Mouse (Mus musculus) 416B (cell line): Measurements from ENCODE around the gene Hist1h1a.
"Not testable (repeated sequence)": the region's sequence is repeated elsewhere in the genome, so short reads cannot be mapped to it uniquely, and the experiment has no call there.

ENCODE experiments used
- DNase-seq: peaks from one replicate; pipeline ENCODE4 v3.0.0; 2011; ENCODE audit warnings: low read depth

Hist1h1a gene

GRCm38 (mm10) chr13:23763586-23764323 lies at the start of gene Hist1h1a:
Hist1h1a (plus strand) TSS chr13:23763666.
- DNase-seq, result peak; percentile 99

GRCm38 (mm10) chr13:23716261-23717042 lies 47.0 kb upstream of the Hist1h1a start:
- no peak for DNase-seq

GRCm38 (mm10) chr13:23717176-23717575 lies 46.3 kb upstream of the Hist1h1a start:
- no peak for DNase-seq

- not testable (repeated sequence) for DNase-seq
Observed at GRCm38 (mm10) chr13:23717593-23718245, 45.7 kb upstream of the Hist1h1a start.

GRCm38 (mm10) chr13:23724239-23724638 lies 39.2 kb upstream of the Hist1h1a start:
- no peak for DNase-seq

- no peak for DNase-seq
Observed at GRCm38 (mm10) chr13:23725213-23725612, 38.3 kb upstream of the Hist1h1a start.

GRCm38 (mm10) chr13:23728472-23729191 lies 34.8 kb upstream of the Hist1h1a start:
- DNase-seq, result no peak

GRCm38 (mm10) chr13:23729192-23729525 lies 34.3 kb upstream of the Hist1h1a start:
- DNase-seq, result no peak

- no peak for DNase-seq
Observed at GRCm38 (mm10) chr13:23729706-23730105, 33.8 kb upstream of the Hist1h1a start.

GRCm38 (mm10) chr13:23730479-23730878 lies 33.0 kb upstream of the Hist1h1a start:
- no peak for DNase-seq

- DNase-seq, result peak; percentile 81
Observed at GRCm38 (mm10) chr13:23732156-23732804, 31.2 kb upstream of the Hist1h1a start.

- DNase-seq, result no peak
Observed at GRCm38 (mm10) chr13:23737091-23737490, 26.4 kb upstream of the Hist1h1a start.

- DNase-seq, result peak; percentile 77
Observed at GRCm38 (mm10) chr13:23738041-23738440, 25.4 kb upstream of the Hist1h1a start.

- peak; percentile 98 for DNase-seq
Observed at GRCm38 (mm10) chr13:23738677-23739068, 24.8 kb upstream of the Hist1h1a start, which contains the start of gene Hist1h1c. Hist1h1c (plus strand) TSS chr13:23738808.

GRCm38 (mm10) chr13:23739069-23739921 lies 24.2 kb upstream of the Hist1h1a start:
- DNase-seq, result peak; percentile 99

- no peak for DNase-seq
Observed at GRCm38 (mm10) chr13:23739922-23740252, 23.6 kb upstream of the Hist1h1a start.

GRCm38 (mm10) chr13:23740256-23740840 lies 23.1 kb upstream of the Hist1h1a start:
- DNase-seq, result no peak

- DNase-seq, result peak; percentile 71
Observed at GRCm38 (mm10) chr13:23740910-23741309, 22.6 kb upstream of the Hist1h1a start.

GRCm38 (mm10) chr13:23742007-23742406 lies 21.5 kb upstream of the Hist1h1a start:
- peak; percentile 57 for DNase-seq

- DNase-seq, result peak; percentile 32
Observed at GRCm38 (mm10) chr13:23743215-23743614, 20.3 kb upstream of the Hist1h1a start.
